Mouse (Mus musculus): Measurements from ENCODE around the gene Gm49339.
"Not testable (repeated sequence)": the region's sequence is repeated elsewhere in the genome, so short reads cannot be mapped to it uniquely, and the experiment has no call there.

Gene Gm49339

DNA sequence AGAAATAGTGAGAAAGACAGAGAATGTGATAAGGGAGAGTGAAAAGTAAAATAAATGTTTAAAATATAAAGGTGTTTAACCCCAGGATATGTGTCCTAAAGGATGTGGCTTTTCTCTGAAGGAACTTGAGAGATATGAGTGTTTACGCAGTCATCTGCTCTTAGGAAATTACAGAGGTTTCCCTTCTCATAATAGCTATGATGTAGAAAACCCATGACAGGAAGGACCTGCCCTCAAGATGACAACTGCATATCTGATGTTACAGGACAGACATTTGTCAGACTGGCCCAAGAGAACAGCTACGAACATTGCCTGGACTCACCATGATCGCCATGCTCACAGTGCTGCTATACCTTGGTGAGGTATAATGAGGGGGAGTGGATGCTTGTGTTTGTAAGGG lies at the start of gene Gm49339, which contains the start of gene Lilr4b:
TSS of gene Gm49339 (plus strand) at position 216 of the 400 bp plus-strand sequence.
TSS of gene Lilr4b (plus strand) at position 236 of the 400 bp plus-strand sequence.
- DNase-seq (ENCODE audit: low read depth, low spot score), result not testable (repeated sequence)

DNA sequence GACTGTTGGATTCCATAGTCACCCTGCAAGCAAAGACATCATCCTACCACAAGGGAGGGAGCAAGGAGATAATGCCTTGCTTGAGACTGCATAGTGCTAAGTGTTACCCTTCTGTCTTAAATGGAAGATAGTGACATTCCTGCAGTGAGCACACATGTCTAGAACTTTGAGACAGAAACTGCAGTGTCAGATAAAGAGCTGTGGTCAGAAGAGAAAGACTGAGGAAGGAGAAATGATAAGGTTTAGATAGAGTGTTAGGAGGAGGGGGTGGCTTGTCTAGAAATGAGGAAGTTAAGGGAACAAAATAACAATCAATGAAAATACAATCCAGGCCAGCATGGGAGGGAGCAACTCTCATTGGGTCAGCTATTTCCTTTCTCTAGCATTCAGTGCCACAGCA lies 47.5 kb upstream of the Gm49339 start:
- no peak for DNase-seq (ENCODE audit: low read depth, low spot score)

DNA sequence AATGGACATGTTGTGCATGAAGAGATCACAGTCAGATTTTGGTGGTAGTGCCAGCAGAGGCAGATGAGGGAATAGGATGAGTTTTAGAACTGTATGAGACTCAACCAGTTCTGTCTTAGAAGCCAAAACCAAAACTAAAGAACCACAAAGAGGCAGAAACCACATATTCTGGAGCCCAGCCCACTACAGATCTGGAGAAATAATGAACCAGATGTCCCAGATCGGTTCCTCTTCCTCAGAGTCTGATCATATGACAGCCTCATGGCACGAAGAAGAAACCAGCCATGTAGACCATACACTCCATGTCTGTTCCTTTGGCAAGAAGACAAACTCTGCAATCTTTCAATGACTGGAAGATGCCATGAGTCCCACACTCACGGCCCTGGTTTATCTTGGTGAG lies 44.7 kb upstream of the Gm49339 start:
- no peak for DNase-seq (ENCODE audit: low read depth, low spot score)

DNA sequence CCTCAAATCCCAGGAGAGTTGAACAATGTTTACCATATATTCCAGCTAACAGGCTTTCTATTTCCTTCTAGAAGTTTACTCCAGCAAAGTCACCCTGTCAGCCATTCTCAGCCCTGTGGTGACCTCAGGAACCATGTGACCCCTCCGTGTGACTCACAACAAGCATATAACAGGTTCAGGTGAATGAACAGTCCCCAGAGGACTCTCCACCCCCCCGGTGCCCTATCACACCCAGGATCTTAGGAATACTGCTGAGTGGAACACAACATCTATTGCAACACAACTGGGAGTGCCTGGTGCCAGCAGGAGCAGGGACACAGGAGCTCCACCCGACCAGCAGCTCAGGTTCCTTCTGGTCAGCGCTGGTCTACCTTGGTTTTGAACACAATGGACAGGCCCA lies 28.8 kb upstream of the Gm49339 start:
- DNase-seq (ENCODE audit: low read depth, low spot score), result no peak

DNA sequence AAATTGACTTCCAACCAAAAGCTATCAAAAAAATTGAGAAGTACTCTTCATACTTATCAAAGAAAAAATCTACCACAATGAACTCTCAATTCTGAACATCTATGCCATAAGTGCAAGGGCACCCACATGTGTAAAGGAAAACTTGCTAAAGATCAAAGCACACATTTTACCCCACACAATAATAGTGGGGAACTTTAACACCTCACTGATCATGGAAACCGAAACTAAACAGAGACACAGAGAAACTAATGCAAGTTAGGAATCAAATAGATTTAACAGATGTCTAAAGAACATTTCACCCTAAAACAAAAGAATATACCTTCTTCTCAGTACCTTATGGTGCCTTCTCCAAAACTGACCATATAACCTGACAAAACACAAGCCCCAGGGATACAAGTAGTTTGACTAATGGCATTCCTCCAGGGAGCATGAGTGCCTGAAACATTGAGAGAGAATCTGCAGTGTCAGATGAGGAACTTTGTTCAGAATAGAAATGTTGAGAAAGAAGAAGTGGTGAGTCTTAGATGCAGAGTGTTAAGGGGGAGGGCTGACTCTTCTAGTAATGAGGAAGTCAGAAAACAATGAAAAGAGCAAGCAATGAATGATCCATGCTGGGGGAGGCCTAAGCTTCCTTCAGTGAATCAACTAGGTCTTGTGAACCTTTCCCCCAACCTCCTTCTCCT lies 26.7 kb upstream of the Gm49339 start:
- no peak for DNase-seq (ENCODE audit: low read depth, low spot score)

DNA sequence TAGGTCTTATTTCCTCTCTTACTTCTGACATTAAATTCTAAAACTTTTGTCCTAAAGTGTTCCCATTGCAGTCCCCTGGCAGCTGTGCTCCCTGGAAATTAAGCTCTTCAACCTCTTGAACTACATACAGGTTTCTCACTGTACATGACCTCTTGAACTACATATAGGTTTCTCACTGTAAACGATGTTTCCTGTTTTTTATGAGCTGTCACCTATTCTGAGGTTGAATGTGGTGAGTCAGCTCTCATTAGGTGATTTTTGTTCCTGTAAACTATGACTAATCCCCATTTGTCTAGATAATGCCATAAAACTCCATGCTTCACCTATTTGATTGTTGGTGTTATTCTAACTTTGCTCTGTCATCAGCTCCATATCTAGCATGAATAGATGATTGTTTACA lies 26.0 kb upstream of the Gm49339 start:
- no peak for DNase-seq (ENCODE audit: low read depth, low spot score)

DNA sequence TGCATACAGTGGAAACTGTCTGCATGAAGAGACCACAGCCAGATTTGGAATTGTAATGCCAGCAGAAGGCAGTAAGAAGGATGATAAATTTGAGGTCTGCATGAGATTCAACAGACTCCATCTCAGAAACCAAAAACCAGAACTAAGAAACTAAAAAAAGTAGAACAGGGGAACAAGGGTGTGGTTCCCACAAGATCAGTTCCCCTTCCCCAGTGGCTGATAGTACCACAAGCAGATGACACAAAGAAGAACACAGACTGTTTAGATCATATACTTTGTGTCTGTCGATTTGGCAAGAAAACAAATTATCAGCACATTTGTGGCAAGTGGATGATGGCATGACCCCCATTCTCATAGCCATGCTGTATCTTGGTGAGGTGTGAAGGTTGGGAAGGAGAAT lies 24.6 kb upstream of the Gm49339 start:
- no peak for DNase-seq (ENCODE audit: low read depth, low spot score)

DNA sequence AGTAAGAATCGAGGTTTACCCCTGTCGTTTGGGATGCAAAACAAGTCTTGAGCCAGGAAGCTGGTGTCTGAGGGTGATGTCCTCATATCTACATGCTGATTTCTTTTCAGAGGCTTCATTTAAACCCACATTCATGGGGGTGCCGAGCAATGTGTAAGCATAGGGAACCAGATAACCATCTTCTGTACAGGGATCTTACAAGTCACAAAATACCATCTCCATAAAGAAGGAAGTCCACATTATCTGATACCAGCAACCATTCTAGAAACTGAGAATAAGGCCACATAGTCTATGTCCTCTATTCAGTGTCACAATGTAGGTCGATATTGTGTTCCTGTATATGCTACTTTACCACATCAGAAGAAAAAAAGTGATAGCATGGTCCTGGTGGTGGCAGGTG lies 24.0 kb upstream of the Gm49339 start:
- no peak for DNase-seq (ENCODE audit: low read depth, low spot score)

DNA sequence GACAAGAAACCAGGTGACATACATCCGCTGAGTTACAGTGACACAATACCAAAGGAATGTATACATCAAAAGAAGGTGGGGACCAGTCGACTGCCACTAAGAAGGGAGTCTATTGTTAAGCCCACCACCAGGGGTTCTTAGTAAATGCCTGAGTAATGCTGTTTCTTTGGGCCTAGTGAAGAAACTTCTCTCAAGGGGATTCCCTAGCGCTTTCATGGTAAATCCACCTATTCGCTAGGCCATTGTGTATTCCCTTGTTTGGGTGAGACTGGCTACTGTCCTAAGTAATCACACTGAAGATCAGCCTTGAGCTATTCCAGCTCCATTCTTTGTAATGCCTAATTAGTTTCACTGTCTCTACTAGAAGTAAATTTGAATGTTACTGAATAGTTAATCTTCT lies 16.6 kb upstream of the Gm49339 start:
- DNase-seq (ENCODE audit: low read depth, low spot score), result not testable (repeated sequence)

DNA sequence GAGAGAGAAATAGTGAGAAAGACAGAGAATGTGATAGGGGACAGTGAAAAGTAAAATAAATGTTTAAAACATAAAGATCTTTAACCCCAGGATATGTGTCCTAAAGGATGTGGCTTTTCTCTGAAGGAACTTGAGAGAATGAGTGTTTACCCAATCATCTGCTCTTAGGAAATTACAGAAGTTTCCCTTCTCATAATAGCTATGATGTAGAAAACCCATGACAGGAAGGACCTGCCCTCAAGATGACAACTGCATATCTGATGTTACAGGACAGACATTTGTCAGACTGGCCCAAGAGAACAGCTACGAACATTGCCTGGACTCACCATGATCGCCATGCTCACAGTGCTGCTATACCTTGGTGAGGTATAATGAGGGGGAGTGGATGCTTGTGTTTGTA lies 10.3 kb downstream of the Gm49339 start, which contains the start of gene Lilrb4a:
TSS of gene Lilrb4a (plus strand) at position 266 of the 400 bp plus-strand sequence.
- not testable (repeated sequence) for DNase-seq (ENCODE audit: low read depth, low spot score)

DNA sequence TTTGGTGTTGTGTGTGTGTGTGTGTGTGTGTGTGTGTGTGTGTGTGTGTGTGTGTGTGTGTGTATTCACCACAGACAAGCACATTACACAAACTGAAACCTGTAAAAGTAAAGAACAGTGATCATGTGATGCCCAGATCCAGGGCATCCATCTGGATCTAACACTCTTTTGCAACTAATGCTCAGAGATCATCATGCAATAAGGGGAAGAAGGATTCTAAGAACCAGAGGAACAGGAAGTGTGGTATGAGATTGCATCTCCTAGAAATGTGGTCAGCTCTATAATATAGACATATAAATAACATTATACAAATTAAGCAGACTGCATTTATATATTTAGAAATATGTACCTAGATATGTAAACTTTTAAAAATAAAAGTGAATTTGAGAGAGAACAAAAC lies 39.6 kb downstream of the Gm49339 start:
- DNase-seq (ENCODE audit: low read depth, low spot score), result no peak

DNA sequence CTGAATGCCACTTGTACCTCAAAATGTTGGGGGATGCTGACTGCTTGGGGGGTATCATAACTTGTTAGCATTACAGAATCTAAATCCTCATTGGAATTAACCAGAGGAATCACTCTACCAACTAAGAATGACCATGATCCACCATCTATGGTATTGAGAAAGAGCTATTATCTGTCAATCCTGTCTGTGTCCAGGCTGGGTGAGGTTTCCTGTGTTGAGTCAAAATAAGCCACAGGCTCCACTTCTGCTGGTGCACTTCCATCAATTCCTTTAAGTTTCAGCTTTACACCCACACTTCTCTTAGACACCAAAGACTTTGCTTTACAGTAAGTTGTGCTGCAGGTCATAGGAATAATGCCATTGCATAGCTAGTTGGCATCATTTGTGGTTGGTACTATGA lies 41.0 kb downstream of the Gm49339 start:
- DNase-seq (ENCODE audit: low read depth, low spot score), result no peak

DNA sequence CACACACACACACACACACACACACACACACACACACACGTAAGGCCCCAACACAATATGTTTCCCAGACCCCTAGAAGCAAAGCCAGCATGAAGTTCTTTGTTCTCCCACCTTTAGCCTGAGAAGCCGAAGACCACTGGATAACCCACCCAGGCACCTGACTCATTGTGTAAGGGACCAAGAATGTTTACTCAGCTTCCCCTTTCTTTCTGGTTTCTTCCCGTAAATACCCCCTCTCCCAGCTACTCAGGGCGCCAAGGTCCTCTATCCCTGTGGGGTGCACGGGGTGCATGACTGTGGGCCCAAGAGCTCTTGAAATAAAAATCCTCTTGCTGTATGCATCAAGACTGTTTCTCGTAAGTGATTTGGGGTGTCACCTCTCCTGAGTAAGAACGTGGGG lies 45.7 kb downstream of the Gm49339 start:
- no peak for DNase-seq (ENCODE audit: low read depth, low spot score)

DNA sequence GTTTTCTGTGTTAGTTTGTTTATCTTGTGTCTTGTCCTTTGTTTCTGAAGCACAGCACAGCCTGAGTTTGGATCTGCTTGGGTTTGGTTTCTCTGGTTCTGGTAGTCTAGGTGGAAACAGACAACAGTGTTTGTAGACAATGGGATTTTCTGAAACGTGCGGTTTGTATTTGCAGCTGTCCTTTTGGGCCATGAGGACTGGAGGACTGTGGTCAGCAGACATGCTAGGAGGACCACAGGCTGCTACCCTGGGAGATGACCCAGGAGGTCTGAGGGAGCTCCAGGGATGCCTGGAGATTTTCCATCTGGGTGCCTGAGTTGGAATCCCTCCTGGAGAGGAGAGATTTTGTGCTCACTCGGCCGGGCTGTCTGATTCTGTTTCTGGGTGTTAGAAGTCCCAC lies 46.2 kb downstream of the Gm49339 start:
- DNase-seq (ENCODE audit: low read depth, low spot score), result no peak

DNA sequence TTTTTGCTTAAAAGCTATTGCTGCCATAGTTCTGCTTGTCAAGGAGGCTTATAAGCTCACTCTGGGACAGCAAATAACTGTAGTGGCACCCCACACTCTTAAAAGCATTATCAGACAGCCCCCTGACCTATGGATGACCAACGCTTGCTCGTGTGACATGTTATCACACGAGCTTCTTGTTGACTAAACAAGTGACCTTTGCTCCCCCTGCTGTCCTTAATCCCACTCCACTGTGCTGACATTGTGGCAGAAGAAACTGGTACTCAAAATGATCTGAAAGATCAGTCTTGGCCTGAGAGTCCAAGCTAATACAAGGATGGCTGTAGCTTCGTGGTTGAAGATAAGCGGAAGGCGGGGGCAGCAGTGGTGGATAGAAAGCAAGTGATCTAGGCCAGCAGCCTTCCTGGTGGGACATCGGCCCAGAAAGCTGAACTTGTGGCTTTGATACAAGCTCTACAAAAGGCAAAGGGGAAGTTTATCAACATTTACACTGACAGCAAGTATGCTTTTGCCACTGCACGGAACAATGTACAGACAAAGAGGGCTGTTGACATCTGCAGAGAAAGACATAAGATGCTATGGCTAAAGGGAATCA lies 48.5 kb downstream of the Gm49339 start:
- no peak for DNase-seq (ENCODE audit: low read depth, low spot score)

DNA sequence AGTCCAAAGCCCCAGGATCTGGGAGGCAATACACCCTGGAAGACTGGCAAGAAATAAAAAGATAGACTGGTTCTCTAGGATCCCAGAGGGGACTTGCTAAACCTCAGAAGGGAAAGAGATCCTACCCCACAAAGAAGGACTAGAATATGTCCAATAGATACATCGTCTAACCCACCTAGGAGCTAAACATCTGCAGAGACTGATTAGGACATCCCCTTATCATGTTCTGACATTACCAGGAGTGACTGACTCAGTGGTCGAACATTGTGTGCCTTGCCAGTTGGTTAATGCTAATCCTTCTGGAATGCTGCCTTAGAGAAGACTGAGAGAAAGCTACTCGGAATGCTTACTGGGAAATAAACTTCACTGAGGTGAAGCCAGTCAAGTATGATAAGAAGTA lies 49.1 kb downstream of the Gm49339 start:
- no peak for DNase-seq (ENCODE audit: low read depth, low spot score)

DNA sequence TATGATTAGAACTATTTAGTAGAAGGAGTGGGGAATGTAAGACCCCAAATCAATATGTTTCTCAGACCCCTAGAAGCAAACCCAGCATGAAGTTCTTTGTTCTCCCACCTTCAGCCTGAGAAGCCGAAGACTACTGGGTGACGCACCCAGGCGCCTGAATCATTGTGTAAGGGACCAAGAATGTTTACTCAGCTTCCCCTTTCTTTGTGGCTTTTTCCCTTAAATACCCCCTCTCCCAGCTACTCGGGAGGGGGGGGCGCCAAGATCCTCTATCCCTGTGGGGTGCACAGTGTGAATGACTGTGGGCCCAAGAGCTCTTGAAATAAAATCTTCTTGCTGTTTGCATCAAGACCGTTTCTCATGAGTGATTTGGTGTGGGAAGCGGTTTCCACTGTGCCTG lies 50.4 kb downstream of the Gm49339 start:
- DNase-seq (ENCODE audit: low read depth, low spot score), result no peak

All from forelimb bud, embryonic 11.5 days (tissue).